Mouse (Mus musculus) kidney, embryonic 14.5 days (tissue): ENCODE results near the gene Ndrg2. TPM values are rescaled to one million over a fixed set of nuclear protein-coding genes. Genes with fewer than 3 reads are reported as not detected.

ENCODE experiments used
- ATAC-seq: fragments of 200-750 bp; cut with Nextera tagmentation; 2 replicates; pipeline ENCODE4 v1.8.0; 2017; ENCODE audit warnings: moderate number of reproducible peaks, mild to moderate bottlenecking, moderate TSS enrichment, moderate library complexity; ENCODE audit not compliant: low FRiP score, low TSS enrichment
- H3K27ac ChIP-seq: fragments of 300-500 bp; sonication (generic); 2 replicates; pipeline ENCODE4 v1.5.1; 2014; ENCODE audit warnings: low read depth, mild to moderate bottlenecking, low read length, moderate library complexity, mixed read lengths
- H3K27me3 ChIP-seq: fragments of 300-500 bp; sonication (generic); 2 replicates; pipeline ENCODE4 v1.6.1; 2014; ENCODE audit warnings: mild to moderate bottlenecking, low read length; ENCODE audit not compliant: control insufficient read depth, insufficient read depth
- H3K36me3 ChIP-seq: fragments of 300-500 bp; sonication (generic); 2 replicates; pipeline ENCODE4 v1.6.1; 2014; ENCODE audit warnings: low read length, mixed read lengths; ENCODE audit not compliant: control insufficient read depth, insufficient read depth
- H3K4me1 ChIP-seq: fragments of 300-500 bp; sonication (generic); 2 replicates; pipeline ENCODE4 v1.6.1; 2014; ENCODE audit warnings: low read length, mixed read lengths; ENCODE audit not compliant: control insufficient read depth, insufficient read depth
- H3K4me2 ChIP-seq: fragments of 300-500 bp; sonication (generic); replicated peaks from 2 replicates; pipeline ENCODE4 v1.6.1; 2014; ENCODE audit warnings: low read depth, mild to moderate bottlenecking, low read length
- H3K4me3 ChIP-seq: fragments of 300-500 bp; sonication (generic); 2 replicates; pipeline ENCODE4 v1.5.1; 2014; ENCODE audit warnings: mild to moderate bottlenecking, low read length
- H3K9ac ChIP-seq: fragments of 300-500 bp; sonication (generic); 2 replicates; pipeline ENCODE4 v1.6.1; 2014; ENCODE audit warnings: low read depth, mild to moderate bottlenecking, low read length, moderate library complexity
- H3K9me3 ChIP-seq: fragments of 300-500 bp; sonication (generic); 2 replicates; pipeline ENCODE4 v1.6.1; 2016; ENCODE audit warnings: low read length; ENCODE audit not compliant: control insufficient read depth
- WGBS: fragments of 180-500 bp; shearing (Covaris S2); extraction: QIAGEN DNeasy Blood & Tissue Kit; methylation state at CpG from one replicate; pipeline ENCODE4 v1.1.7; 2014; 5-methylcytosine and 5-hydroxymethylcytosine counted together
- polyA plus RNA-seq: library from polyadenylated mRNA; unstranded; fragments of >200 nt; fragmentation: Nextera tagmentation; extraction: Ambion mirVana; gene quantifications from 2 replicates; pipeline ENCODE4 v1.2.1, GENCODE M21; 2014

The Ndrg2 gene
- polyA plus RNA-seq, 1 experiment from 2014 or later: 13.7 TPM

DNA sequence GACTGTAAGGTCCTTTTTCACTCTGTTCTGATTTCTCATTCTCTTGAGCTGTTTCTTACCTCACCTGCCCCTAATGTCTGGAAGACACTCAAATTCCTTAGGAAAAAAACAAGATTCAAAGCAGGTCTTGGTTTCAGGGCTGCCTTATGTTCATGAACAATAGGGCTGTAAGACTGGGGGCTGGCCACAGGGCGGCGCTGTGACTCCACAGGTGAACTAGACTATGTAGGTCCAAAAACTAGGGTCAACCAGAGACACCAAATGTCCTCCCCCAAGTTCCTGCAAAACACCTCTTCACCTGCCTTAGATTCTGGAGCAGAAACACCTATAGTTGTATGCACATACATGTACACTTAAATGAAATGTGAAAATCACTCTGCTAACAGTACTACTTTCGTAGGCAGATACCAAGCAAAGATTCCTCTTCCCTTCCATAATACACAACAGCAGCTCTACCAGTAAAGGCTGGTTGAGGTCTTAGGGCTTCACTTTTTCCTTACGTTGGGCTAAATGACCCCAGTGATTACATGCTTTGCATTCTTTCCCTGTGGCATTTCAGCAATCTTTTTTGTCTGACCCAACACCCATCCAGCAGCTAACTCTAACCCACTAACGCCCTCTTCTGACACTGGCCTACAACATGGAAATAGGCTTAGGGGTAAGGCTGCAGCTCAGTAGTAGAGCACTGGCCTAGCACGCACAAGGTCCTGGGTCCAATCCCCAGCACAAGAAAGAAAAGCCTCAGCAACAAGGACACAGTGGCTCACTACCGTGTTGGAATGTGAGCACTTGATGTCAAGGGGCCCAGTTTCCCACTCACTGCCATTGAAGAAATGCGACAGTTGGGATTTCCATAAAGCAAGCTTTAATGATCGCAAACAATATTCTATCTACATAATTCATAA is 10.9 kb downstream of the Ndrg2 start:
- no peaks in the 10 kb centered on the region for H3K9me3 ChIP-seq
- WGBS: 57% methylated on average over 9 of the region's 9 CpGs
- ATAC-seq: peak; percentile 68; the same call in 1 of the 2 replicates

DNA sequence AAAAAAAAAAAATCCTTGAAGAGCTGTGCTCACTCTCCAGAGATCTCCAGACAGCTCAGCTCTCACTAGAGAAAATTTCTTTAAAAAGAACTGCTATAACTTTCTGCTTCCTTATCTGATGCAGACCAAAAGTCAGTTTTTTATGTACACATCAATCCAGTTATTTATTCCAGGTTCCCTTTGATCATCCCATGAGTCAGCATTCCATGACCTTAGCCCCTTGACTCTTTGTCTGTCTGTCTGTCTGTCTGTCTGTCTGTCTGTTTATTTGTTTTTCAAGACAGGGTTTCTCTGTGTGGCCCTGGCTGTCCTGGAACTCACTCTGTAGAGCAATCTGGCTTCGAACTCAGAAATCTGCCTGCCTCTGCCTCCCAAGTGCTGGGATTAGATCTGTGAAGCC is 14.6 kb downstream of the Ndrg2 start:
- Histone ChIP-seq H3K27me3 (no peaks in the 10 kb centered on the region), H3K4me2 (no peak overlapping the region), H3K4me3 (no peak overlapping the region), H3K27ac (no peak overlapping the region), H3K9me3 (no peaks in the 10 kb centered on the region), H3K36me3 (no peaks in the 10 kb centered on the region), H3K4me1 (no peaks in the 10 kb centered on the region), H3K9ac (no peak overlapping the region)
- 100% methylated on average over 1 of the region's 1 CpGs for WGBS
- ATAC-seq: no peak

More for the DNA sequence above, 10.9 kb downstream of the Ndrg2 start:
- no peaks in the 10 kb centered on the region for H3K27me3 ChIP-seq
- no peak overlapping the region for H3K4me3 ChIP-seq
- no peaks in the 10 kb centered on the region for H3K36me3 ChIP-seq
- no peaks in the 10 kb centered on the region for H3K4me1 ChIP-seq
- H3K9ac ChIP-seq: no peak overlapping the region
- no peak overlapping the region for H3K4me2 ChIP-seq
- no peak overlapping the region for H3K27ac ChIP-seq

DNA sequence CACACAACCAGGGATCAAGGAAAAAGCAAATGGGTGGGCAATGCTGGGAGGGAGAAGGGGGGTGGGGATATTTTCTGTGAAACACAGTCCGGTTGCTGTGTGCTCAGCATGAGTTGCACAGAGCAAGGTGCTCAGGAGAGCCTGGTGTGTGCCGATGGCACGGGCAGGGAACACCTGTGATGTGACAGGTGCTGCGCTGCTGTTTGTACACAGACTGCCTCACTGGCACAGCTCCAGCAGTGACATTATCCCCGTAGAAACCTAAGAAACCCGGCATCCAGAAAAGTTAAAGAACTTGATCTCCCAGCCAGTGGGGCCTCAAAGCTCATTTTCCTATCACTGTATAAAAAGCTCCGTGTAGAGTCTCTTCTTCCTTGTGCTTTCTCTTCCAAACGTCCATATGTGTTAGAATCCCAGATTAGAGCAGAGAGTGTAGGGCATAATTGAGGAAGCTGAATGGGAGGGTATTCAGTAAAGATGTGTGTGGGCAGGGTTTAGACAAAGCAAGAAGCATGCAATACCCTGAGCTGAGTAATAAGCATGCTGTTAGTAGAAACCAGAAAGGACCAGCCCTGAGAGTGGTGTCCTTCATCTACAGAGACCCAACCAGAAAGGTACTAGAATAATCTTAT is 17.3 kb downstream of the Ndrg2 start:
- H3K4me2 ChIP-seq: no peak overlapping the region
- no peaks in the 10 kb centered on the region for H3K9me3 ChIP-seq
- no peak for ATAC-seq
- H3K27ac ChIP-seq: no peak overlapping the region
- H3K27me3 ChIP-seq: no peaks in the 10 kb centered on the region
- H3K36me3 ChIP-seq: peaks cover 5% of the 10 kb centered on the region
- no peak overlapping the region for H3K9ac ChIP-seq
- no peaks in the 10 kb centered on the region for H3K4me1 ChIP-seq
- WGBS: 82% methylated on average over 8 of the region's 8 CpGs
- no peak overlapping the region for H3K4me3 ChIP-seq

DNA sequence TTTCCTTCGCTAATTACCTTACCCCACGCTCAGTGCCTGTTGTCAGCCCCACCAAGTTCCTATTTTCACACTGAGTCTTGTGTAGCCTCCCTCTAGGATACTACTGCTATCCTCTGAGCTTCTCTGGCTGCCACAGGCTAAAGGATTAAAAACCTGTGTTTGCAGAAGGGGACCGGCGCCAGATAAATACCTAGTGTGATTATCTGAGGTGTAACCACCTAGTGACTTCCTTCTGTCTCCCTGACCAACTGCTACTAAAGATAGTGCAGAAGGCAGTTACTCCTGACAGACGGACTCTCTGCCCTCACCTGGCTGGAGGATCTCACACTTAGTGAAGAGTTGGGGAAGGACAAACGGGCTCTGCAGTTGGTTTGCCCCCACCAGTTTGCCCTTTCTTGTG is 17.9 kb downstream of the Ndrg2 start:
- H3K4me1 ChIP-seq: no peaks in the 10 kb centered on the region
- H3K27ac ChIP-seq: no peak overlapping the region
- no peak for ATAC-seq
- no peaks in the 10 kb centered on the region for H3K27me3 ChIP-seq
- WGBS: 84% methylated on average over 6 of the region's 6 CpGs
- no peak overlapping the region for H3K4me3 ChIP-seq
- no peak overlapping the region for H3K4me2 ChIP-seq
- peaks cover 11% of the 10 kb centered on the region for H3K36me3 ChIP-seq
- H3K9ac ChIP-seq: no peak overlapping the region
- H3K9me3 ChIP-seq: no peaks in the 10 kb centered on the region

DNA sequence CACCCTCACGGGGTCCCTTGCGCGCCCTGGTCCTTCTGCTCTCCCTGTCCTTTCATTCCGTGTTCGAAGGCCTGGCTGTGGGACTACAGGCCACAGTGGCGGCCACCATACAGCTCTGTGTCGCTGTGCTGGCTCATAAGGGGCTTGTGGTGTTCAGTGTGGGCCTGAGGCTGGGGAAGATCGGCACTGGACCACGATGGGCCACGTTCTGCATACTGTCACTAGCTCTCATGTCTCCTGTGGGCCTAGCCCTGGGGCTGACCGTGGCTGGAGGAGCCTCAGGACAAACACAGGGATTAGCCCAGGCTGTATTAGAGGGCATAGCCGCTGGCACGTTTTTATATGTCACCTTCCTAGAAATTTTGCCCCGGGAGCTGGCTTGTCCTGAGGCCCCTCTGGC is 18.9 kb downstream of the Ndrg2 start:
- no peaks in the 10 kb centered on the region for H3K9me3 ChIP-seq
- no peaks in the 10 kb centered on the region for H3K4me1 ChIP-seq
- no peak for ATAC-seq
- no peak overlapping the region for H3K27ac ChIP-seq
- H3K4me3 ChIP-seq: no peak overlapping the region
- no peak overlapping the region for H3K9ac ChIP-seq
- WGBS: 82% methylated on average over 14 of the region's 14 CpGs
- no peak overlapping the region for H3K4me2 ChIP-seq
- H3K36me3 ChIP-seq: peaks cover 19% of the 10 kb centered on the region
- no peaks in the 10 kb centered on the region for H3K27me3 ChIP-seq

DNA sequence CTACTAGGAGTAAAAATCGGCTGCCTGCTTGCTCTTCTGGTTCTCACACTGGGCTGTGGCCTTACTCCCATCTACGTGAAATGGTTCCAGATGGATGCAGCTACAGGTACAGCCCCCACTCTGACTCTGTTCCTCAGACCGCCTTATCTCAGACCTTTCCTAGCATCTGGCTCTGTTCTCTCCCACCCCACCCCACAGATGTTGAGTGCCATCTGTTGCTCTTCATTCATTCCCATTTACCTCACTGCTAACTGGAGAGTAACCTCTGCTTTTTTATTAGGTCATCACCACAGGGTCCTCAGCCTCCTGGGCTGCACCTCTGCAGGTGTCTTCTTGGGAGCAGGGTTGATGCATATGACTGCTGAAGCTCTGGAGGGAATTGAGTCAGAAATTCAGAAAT is 20.1 kb downstream of the Ndrg2 start:
- 57% methylated on average over 3 of the region's 3 CpGs for WGBS
- H3K9me3 ChIP-seq: no peaks in the 10 kb centered on the region
- H3K27me3 ChIP-seq: no peaks in the 10 kb centered on the region
- H3K36me3 ChIP-seq: peaks cover 32% of the 10 kb centered on the region
- H3K27ac ChIP-seq: no peak overlapping the region
- no peaks in the 10 kb centered on the region for H3K4me1 ChIP-seq
- H3K4me3 ChIP-seq: no peak overlapping the region
- no peak overlapping the region for H3K4me2 ChIP-seq
- no peak overlapping the region for H3K9ac ChIP-seq
- ATAC-seq: no peak

DNA sequence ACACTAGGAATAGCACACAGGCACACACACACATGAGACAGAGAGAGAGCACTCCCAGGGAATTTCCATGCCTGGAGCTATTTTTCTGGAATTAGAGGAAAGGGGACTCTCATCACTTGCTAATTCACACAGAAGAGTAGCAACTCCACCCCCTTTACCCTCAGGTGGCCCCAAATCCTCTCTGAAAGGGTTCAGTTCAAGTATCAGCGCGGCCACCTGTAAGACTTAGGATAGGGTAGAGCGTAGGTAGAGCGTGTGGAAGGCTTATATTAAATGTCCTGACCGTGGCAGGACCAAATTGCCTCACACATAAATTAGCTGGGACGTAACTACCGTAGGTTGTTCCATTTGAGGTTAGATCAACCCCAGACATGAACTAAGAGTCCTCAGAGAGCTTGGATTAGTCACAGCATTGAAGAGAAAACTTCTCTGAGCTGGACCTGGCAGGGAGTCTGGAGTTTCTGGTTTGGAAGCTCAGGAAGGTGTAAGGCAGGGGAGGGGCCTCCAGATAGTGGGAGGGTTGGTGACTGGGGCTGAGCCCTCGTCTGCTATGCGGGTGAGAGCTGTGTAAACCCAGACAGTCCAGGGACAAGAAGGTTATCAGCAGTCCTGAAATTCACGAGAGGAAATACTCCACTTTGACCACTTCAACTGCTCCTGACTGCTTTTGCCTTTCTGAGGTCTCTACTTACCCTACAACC is 20.7 kb downstream of the Ndrg2 start:
- no peak overlapping the region for H3K9ac ChIP-seq
- H3K9me3 ChIP-seq: no peaks in the 10 kb centered on the region
- H3K27me3 ChIP-seq: no peaks in the 10 kb centered on the region
- H3K36me3 ChIP-seq: peaks cover 38% of the 10 kb centered on the region
- no peak overlapping the region for H3K4me2 ChIP-seq
- no peak overlapping the region for H3K27ac ChIP-seq
- no peaks in the 10 kb centered on the region for H3K4me1 ChIP-seq
- ATAC-seq: no peak
- 36% methylated on average over 10 of the region's 10 CpGs for WGBS
- H3K4me3 ChIP-seq: no peak overlapping the region

DNA sequence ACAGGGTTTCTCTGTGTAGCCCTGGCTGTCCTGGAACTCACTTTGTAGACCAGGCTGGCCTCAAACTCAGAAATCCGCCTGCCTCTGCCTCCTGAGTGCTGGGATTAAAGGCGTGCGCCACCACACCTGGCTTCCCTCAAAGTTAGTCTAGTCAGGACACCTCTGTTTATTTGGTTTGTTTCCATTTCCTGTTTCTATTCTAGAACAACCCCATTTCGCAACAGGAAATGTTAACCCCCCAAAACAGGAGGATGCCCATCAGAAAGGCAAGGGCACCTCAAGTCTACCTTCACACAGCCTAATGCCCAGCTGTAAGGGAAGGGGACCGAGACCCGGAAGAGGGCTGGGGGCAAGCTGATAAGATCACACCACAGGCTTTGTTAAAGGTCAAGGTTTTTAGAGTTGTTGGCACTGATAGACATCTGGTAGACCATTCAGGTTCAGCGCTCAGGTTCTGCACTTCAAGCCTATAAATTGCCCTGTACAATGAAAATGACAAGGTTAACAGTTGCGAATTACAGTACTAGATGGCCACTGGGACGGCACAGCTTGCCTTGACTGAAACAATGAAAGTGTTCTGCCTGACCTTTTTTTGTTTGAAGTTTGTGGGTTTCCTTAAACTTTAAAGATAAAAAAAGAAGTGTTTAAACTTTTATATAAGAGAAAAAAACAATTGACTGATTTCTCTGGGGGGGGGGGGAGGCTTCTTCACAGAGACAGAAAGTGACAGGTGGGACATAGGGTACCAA is 21.6 kb downstream of the Ndrg2 start, which contains the start of gene Slc39a2:
Gene Slc39a2, plus strand, starts transcription at position 699 of the 749 bp plus-strand sequence.
- no peak within 1 kb of the TSS for H3K27ac ChIP-seq
- H3K4me2 ChIP-seq: no peak within 1 kb of the TSS
- no peak for ATAC-seq
- H3K27me3 ChIP-seq: no peaks in the 10 kb centered on the region
- H3K4me1 ChIP-seq: no peaks in the 10 kb centered on the region
- no peak within 1 kb of the TSS for H3K9ac ChIP-seq
- H3K9me3 ChIP-seq: no peaks in the 10 kb centered on the region
- 87% methylated on average over 8 of the region's 9 CpGs for WGBS
- H3K36me3 ChIP-seq: peaks cover 45% of the 10 kb centered on the region
- no peak within 1 kb of the TSS for H3K4me3 ChIP-seq
